Mouse (Mus musculus): Measurements from ENCODE around the gene Gm49361. TPM values are rescaled to one million over a fixed set of nuclear protein-coding genes. Genes with fewer than 3 reads are reported as not detected.

The Gm49361 gene
- polyA plus RNA-seq, 1 experiment, result not detected

- Histone ChIP-seq H3K79me3 (ENCODE audit: low read depth) (peaks cover 10% of the 10 kb centered on the region), H3K79me2 (ENCODE audit: control insufficient read depth, insufficient read depth) (peaks cover 46% of the 10 kb centered on the region), H3K36me3 (ENCODE audit: control insufficient read depth, insufficient read depth) (peaks cover 12% of the 10 kb centered on the region), H3K27me3 (ENCODE audit: control insufficient read depth, insufficient read depth, insufficient read length) (no peaks in the 10 kb centered on the region), H3K4me3 (ENCODE audit: insufficient read depth, poor library complexity, severe bottlenecking) (no peak overlapping the region), H3ac (ENCODE audit: control insufficient read depth, insufficient read length, low read depth) (no peak overlapping the region)
- no peak for TF ChIP-seq CTCF (IDR thresholded peaks at IDR 0.05; ENCODE audit: control insufficient read depth, insufficient read depth, insufficient read length)
- no peak for TF ChIP-seq MYOD1 (IDR thresholded peaks at IDR 0.05; ENCODE audit: control insufficient read depth, insufficient read length, low read depth)
- TF ChIP-seq USF1 (IDR thresholded peaks at IDR 0.05; ENCODE audit: low read depth), result no peak
- TF ChIP-seq MYOG (IDR thresholded peaks at IDR 0.05; ENCODE audit: control insufficient read depth, extremely low read depth, insufficient read length), result no peak
- no peak for TF ChIP-seq CEBPB (IDR thresholded peaks at IDR 0.05; ENCODE audit: low read depth)
- TF ChIP-seq FOSL1 (IDR thresholded peaks at IDR 0.05; ENCODE audit: insufficient read depth, low read length, poor library complexity, severe bottlenecking), result no peak
- TF ChIP-seq MAX (IDR thresholded peaks at IDR 0.05), result no peak
Measured at GRCm38 (mm10) chr14:57705759-57706158, 40.1 kb downstream of the Gm49361 start.

GRCm38 (mm10) chr14:57705075-57705474 is 40.8 kb downstream of the Gm49361 start:
- peaks cover 10% of the 10 kb centered on the region for H3K79me3 ChIP-seq (ENCODE audit: low read depth)
- H3ac ChIP-seq (ENCODE audit: control insufficient read depth, insufficient read length, low read depth), result no peak overlapping the region
- H3K4me3 ChIP-seq (ENCODE audit: insufficient read depth, poor library complexity, severe bottlenecking), result no peak overlapping the region
- H3K27me3 ChIP-seq (ENCODE audit: control insufficient read depth, insufficient read depth, insufficient read length), result no peaks in the 10 kb centered on the region
- peaks cover 15% of the 10 kb centered on the region for H3K36me3 ChIP-seq (ENCODE audit: control insufficient read depth, insufficient read depth)
- peaks cover 39% of the 10 kb centered on the region for H3K79me2 ChIP-seq (ENCODE audit: control insufficient read depth, insufficient read depth)
- TF ChIP-seq USF1 (IDR thresholded peaks at IDR 0.05; ENCODE audit: low read depth) (no peak), MYOD1 (IDR thresholded peaks at IDR 0.05; ENCODE audit: control insufficient read depth, insufficient read length, low read depth) (no peak), MAX (IDR thresholded peaks at IDR 0.05) (no peak), CTCF (IDR thresholded peaks at IDR 0.05; ENCODE audit: control insufficient read depth, insufficient read depth, insufficient read length) (no peak), FOSL1 (IDR thresholded peaks at IDR 0.05; ENCODE audit: insufficient read depth, low read length, poor library complexity, severe bottlenecking) (no peak)

GRCm38 (mm10) chr14:57701915-57702477 is 43.9 kb downstream of the Gm49361 start:
- peaks cover 8% of the 10 kb centered on the region for H3K79me2 ChIP-seq (ENCODE audit: control insufficient read depth, insufficient read depth)
- no peak overlapping the region for H3ac ChIP-seq (ENCODE audit: control insufficient read depth, insufficient read length, low read depth)
- peaks cover 2% of the 10 kb centered on the region for H3K79me3 ChIP-seq (ENCODE audit: low read depth)
- no peak overlapping the region for H3K4me3 ChIP-seq (ENCODE audit: insufficient read depth, poor library complexity, severe bottlenecking)
- TF ChIP-seq FOSL1 (IDR thresholded peaks at IDR 0.05; ENCODE audit: insufficient read depth, low read length, poor library complexity, severe bottlenecking) (no peak), MYOD1 (IDR thresholded peaks at IDR 0.05; ENCODE audit: control insufficient read depth, insufficient read length, low read depth) (no peak)
- H3K36me3 ChIP-seq (ENCODE audit: control insufficient read depth, insufficient read depth), result peaks cover 29% of the 10 kb centered on the region
- H3K27me3 ChIP-seq (ENCODE audit: control insufficient read depth, insufficient read depth, insufficient read length), result no peaks in the 10 kb centered on the region

GRCm38 (mm10) chr14:57699461-57699970 is 46.4 kb downstream of the Gm49361 start:
- Histone ChIP-seq H3K79me2 (ENCODE audit: control insufficient read depth, insufficient read depth) (no peaks in the 10 kb centered on the region), H3ac (ENCODE audit: control insufficient read depth, insufficient read length, low read depth) (no peak overlapping the region), H3K27me3 (ENCODE audit: control insufficient read depth, insufficient read depth, insufficient read length) (no peaks in the 10 kb centered on the region), H3K4me3 (ENCODE audit: insufficient read depth, poor library complexity, severe bottlenecking) (no peak overlapping the region), H3K79me3 (ENCODE audit: low read depth) (no peaks in the 10 kb centered on the region), H3K36me3 (ENCODE audit: control insufficient read depth, insufficient read depth) (peaks cover 46% of the 10 kb centered on the region)
- no peak for TF ChIP-seq FOSL1 (IDR thresholded peaks at IDR 0.05; ENCODE audit: insufficient read depth, low read length, poor library complexity, severe bottlenecking)
- TF ChIP-seq MYOD1 (IDR thresholded peaks at IDR 0.05; ENCODE audit: control insufficient read depth, insufficient read length, low read depth), result no peak

GRCm38 (mm10) chr14:57699016-57699415 is 46.9 kb downstream of the Gm49361 start:
- Histone ChIP-seq H3K79me3 (ENCODE audit: low read depth) (no peaks in the 10 kb centered on the region), H3K36me3 (ENCODE audit: control insufficient read depth, insufficient read depth) (peaks cover 50% of the 10 kb centered on the region), H3ac (ENCODE audit: control insufficient read depth, insufficient read length, low read depth) (no peak overlapping the region), H3K27me3 (ENCODE audit: control insufficient read depth, insufficient read depth, insufficient read length) (no peaks in the 10 kb centered on the region), H3K4me3 (ENCODE audit: insufficient read depth, poor library complexity, severe bottlenecking) (no peak overlapping the region), H3K79me2 (ENCODE audit: control insufficient read depth, insufficient read depth) (no peaks in the 10 kb centered on the region)
- no peak for TF ChIP-seq CEBPB (IDR thresholded peaks at IDR 0.05; ENCODE audit: low read depth)
- no peak for TF ChIP-seq USF1 (IDR thresholded peaks at IDR 0.05; ENCODE audit: low read depth)
- TF ChIP-seq MAX (IDR thresholded peaks at IDR 0.05), result no peak
- TF ChIP-seq FOSL1 (IDR thresholded peaks at IDR 0.05; ENCODE audit: insufficient read depth, low read length, poor library complexity, severe bottlenecking), result no peak
- no peak for TF ChIP-seq MYOD1 (IDR thresholded peaks at IDR 0.05; ENCODE audit: control insufficient read depth, insufficient read length, low read depth)
- TF ChIP-seq MYOG (IDR thresholded peaks at IDR 0.05; ENCODE audit: control insufficient read depth, extremely low read depth, insufficient read length), result no peak
- no peak for TF ChIP-seq CTCF (IDR thresholded peaks at IDR 0.05; ENCODE audit: control insufficient read depth, insufficient read depth, insufficient read length)

- Histone ChIP-seq H3K36me3 (ENCODE audit: control insufficient read depth, insufficient read depth) (peaks cover 61% of the 10 kb centered on the region), H3K27me3 (ENCODE audit: control insufficient read depth, insufficient read depth, insufficient read length) (no peaks in the 10 kb centered on the region), H3ac (ENCODE audit: control insufficient read depth, insufficient read length, low read depth) (no peak overlapping the region), H3K79me2 (ENCODE audit: control insufficient read depth, insufficient read depth) (no peaks in the 10 kb centered on the region), H3K79me3 (ENCODE audit: low read depth) (peaks cover 2% of the 10 kb centered on the region), H3K4me3 (ENCODE audit: insufficient read depth, poor library complexity, severe bottlenecking) (no peak overlapping the region)
- TF ChIP-seq MYOD1 (IDR thresholded peaks at IDR 0.05; ENCODE audit: control insufficient read depth, insufficient read length, low read depth), result no peak
- TF ChIP-seq MAX (IDR thresholded peaks at IDR 0.05), result no peak
- TF ChIP-seq CTCF (IDR thresholded peaks at IDR 0.05; ENCODE audit: control insufficient read depth, insufficient read depth, insufficient read length), result no peak
- TF ChIP-seq USF1 (IDR thresholded peaks at IDR 0.05; ENCODE audit: low read depth), result no peak
- no peak for TF ChIP-seq MYOG (IDR thresholded peaks at IDR 0.05; ENCODE audit: control insufficient read depth, extremely low read depth, insufficient read length)
- no peak for TF ChIP-seq CEBPB (IDR thresholded peaks at IDR 0.05; ENCODE audit: low read depth)
- TF ChIP-seq FOSL1 (IDR thresholded peaks at IDR 0.05; ENCODE audit: insufficient read depth, low read length, poor library complexity, severe bottlenecking), result no peak
Measured at GRCm38 (mm10) chr14:57696066-57696465, 49.8 kb downstream of the Gm49361 start.
